Mouse (Mus musculus) heart, embryonic 10.5 days (tissue): ENCODE data around the gene Guk1. TPM values are rescaled to one million over a fixed set of nuclear protein-coding genes. Genes with fewer than 3 reads are reported as not detected.

ENCODE experiments used
- DNase-seq: peaks from one replicate; pipeline ENCODE4 v3.0.0-alpha.2; 2017; ENCODE audit warnings: low spot score
- H3K27ac ChIP-seq: fragments of 300-500 bp; sonication (generic); 2 replicates; pipeline ENCODE4 v1.5.1; 2016; ENCODE audit warnings: mild to moderate bottlenecking
- H3K27me3 ChIP-seq: fragments of 300-500 bp; sonication (generic); 2 replicates; pipeline ENCODE4 v1.6.1; 2016; ENCODE audit warnings: mild to moderate bottlenecking; ENCODE audit not compliant: poor library complexity, insufficient read depth, severe bottlenecking
- H3K36me3 ChIP-seq: fragments of 300-500 bp; sonication (generic); 2 replicates; pipeline ENCODE4 v1.6.1; 2016; ENCODE audit warnings: mild to moderate bottlenecking, moderate library complexity
- H3K4me1 ChIP-seq: fragments of 300-500 bp; sonication (generic); 2 replicates; pipeline ENCODE4 v1.6.1; 2016; ENCODE audit warnings: mild to moderate bottlenecking
- H3K4me3 ChIP-seq: fragments of 300-500 bp; sonication (generic); 2 replicates; pipeline ENCODE4 v1.5.1; 2016; ENCODE audit warnings: mild to moderate bottlenecking, moderate library complexity
- H3K9me3 ChIP-seq: fragments of 300-500 bp; sonication (generic); 2 replicates; pipeline ENCODE4 v1.6.1; 2016; ENCODE audit warnings: mild to moderate bottlenecking, moderate library complexity
- WGBS: fragments of 180-500 bp; shearing (Covaris S2); methylation state at CpG from one replicate; pipeline ENCODE4 v1.1.7; 2016; 5-methylcytosine and 5-hydroxymethylcytosine counted together
- polyA plus RNA-seq: library from polyadenylated mRNA; unstranded; fragments of >200 nt; fragmentation: Nextera tagmentation; extraction: Ambion mirVana; gene quantifications from 2 replicates; pipeline ENCODE4 v1.2.1, GENCODE M21; 2016

Guk1 gene
- polyA plus RNA-seq, 1 experiment from 2014 or later = 152 TPM

DNA sequence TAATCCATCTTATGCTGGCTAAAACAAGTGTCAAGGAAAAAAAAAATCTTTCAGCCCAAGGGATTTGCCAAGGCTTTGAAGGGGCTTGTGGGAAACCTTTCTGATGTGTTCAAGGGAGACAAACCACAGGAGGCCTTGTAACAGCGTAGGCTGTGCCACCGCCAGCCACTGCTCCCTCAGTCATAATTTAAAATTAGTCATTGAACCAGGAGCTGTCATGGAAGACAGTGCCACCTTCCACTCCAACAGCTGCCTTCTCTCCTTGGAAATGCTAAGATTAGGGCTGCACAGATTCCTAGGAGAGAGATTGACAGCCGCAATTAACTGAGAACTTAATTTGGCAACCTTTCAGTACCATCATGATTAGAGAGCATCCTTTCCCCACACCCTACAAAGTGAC lies 42.7 kb downstream of the Guk1 start:
- WGBS = 65% methylated on average over 3 of the region's 3 CpGs
- DNase-seq = no peak

DNA sequence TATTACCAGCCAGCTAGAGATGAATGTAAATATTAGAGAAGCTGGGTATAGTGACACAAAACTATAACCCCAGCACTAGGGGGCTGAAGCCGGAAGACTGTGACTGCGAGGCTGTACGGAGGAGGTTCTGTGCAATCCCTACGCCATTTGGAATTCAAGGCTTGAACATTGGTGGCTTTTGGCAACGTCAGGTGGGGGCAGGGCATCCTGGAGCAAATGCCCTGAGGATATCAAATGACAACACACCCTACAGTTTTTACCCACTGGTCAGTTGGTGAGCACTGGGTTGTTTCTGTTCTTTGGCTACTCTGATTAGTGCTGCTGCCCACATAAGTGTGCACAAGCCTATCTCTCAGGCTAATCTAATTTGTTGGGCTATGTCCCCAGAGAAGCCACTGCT lies 49.0 kb downstream of the Guk1 start:
- H3K9me3 ChIP-seq = no peaks in the 10 kb centered on the region
- peaks cover 34% of the 10 kb centered on the region for H3K4me1 ChIP-seq
- no peak overlapping the region for H3K4me3 ChIP-seq
- WGBS = 78% methylated on average over 5 of the region's 5 CpGs
- H3K27me3 ChIP-seq = peaks cover 4% of the 10 kb centered on the region; the same call in 1 of the 2 replicates
- no peak for DNase-seq
- H3K36me3 ChIP-seq = no peaks in the 10 kb centered on the region
- no peak overlapping the region for H3K27ac ChIP-seq

More for the DNA sequence above, 42.7 kb downstream of the Guk1 start:
- H3K27me3 ChIP-seq = no peaks in the 10 kb centered on the region
- no peak overlapping the region for H3K4me3 ChIP-seq
- peaks cover 6% of the 10 kb centered on the region; the same call in 1 of the 2 replicates for H3K4me1 ChIP-seq
- no peaks in the 10 kb centered on the region for H3K36me3 ChIP-seq
- no peak overlapping the region for H3K27ac ChIP-seq
- H3K9me3 ChIP-seq = no peaks in the 10 kb centered on the region

DNA sequence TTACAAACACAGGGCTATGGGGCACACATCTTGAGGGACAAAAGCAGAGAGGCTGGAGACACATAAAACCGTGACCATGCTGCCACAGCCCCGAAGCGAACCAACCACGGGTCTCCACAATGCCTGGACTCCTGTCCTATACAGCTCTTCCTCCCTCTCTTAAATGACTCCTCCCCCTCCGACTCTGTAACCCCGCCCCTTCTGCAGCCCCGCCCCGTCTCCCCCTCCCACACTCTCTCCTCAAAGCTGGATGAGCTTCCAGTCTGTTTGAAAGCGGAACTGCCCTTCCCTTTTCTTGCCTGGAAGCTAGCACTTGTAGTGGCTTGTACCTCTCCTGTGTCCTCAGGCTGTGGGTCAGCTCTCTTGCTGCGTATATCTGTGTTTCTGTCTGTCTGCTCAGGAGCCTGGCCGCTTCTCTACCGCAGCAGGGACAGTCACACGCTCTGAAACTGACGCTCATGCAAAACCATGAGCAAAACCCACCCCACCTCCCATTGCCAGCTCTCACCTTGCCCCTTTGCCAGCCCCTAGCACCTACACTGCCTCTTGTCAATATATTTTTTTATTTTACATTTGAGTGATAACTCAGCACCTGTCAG lies 50.1 kb downstream of the Guk1 start:
- Histone ChIP-seq H3K27ac (peak overlapping the region; percentile 59; the same call in 1 of the 2 replicates), H3K4me3 (peak overlapping the region; percentile 41), H3K36me3 (no peaks in the 10 kb centered on the region), H3K9me3 (no peaks in the 10 kb centered on the region), H3K4me1 (peaks cover 45% of the 10 kb centered on the region), H3K27me3 (peaks cover 15% of the 10 kb centered on the region)
- peak; percentile 84 for DNase-seq
- 5% methylated on average over 14 of the region's 14 CpGs for WGBS

DNA sequence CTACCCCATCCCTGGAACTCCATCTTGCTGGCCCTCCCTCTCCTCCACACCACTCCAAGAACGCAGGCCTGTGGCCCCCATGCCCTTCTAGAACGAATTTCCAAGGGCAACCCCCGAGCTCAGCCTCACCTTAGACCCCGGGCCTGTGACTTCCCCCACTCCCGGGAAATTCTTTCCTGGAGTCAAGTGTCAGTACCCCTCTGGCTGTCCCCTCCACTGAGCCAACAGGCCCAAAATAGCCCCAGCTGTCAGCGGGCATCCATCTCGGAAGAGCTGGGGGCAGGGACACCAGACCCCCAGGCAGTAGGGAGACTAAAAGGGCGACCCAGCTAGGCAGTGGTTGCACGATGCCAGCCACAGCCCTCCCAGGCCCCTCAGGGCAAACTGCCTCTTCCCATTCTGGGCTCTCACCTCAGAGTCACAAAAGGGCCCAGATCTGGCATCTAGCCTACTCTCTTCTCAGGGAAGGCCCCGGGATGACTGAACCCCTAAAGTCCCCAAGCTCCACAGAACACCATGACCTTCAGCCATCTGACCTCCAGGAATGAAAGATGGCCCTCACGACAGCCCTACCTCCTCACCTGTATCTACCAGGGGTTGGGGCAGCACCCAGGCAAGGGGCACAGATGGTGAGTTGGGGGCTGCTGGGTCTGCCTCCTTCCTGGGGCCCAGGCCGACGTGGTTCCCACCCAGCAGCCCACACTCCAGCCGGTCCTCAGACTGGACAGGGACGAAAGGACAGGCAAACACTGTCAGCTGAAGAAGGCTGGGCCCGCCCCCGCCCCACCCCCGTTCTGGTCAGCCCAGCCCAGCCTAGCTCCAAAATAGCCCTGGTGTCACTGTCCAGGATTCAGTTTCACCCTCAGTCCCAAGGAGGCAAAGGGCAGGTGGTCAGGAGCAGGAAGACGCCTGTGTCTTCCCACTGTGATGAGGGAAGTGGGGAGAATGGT lies 53.2 kb downstream of the Guk1 start:
- 40% methylated on average over 19 of the region's 19 CpGs for WGBS
- peaks cover 72% of the 10 kb centered on the region for H3K4me1 ChIP-seq
- H3K27ac ChIP-seq = peak overlapping the region; percentile 93

DNA sequence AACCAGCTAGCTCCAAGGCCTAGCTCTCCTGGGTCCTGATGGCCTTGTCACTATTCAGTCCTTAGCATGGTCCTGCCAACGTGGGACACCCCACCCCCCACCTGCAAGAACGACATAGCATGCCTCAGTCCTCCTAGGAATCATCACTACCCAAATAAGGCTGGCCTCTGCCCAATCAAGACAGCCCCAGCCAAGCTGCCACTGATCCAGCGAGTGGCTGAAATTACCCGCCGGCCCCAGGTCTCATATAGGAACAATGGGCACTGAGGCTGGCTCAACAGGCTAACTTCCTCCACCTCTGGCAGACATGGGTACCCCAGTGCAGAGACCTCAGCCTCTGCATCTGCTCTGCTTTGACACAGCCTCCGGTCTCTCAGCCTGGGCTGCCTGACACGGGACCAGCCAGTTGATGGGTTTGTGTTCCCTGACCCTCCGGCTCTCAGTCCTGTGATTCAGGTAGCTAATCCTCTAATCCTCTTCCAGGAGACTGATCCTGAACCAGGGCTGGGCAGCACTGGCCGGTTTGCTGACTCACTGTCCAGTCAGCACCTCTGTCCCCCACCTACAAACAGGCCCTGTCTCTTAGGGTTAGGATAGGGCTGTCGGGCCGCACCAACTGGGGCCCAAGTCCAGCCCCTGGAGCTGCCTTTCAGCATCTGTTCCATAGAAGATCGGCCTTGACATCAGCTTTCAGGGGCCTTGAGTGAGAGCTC lies 54.9 kb downstream of the Guk1 start:
- DNase-seq = no peak
- peak overlapping the region; percentile 57 for H3K4me3 ChIP-seq
- peaks cover 75% of the 10 kb centered on the region for H3K4me1 ChIP-seq
- H3K36me3 ChIP-seq = peaks cover 45% of the 10 kb centered on the region
- peak overlapping the region; percentile 93 for H3K27ac ChIP-seq
- 43% methylated on average over 12 of the region's 12 CpGs for WGBS
- no peaks in the 10 kb centered on the region for H3K9me3 ChIP-seq
- peaks cover 62% of the 10 kb centered on the region for H3K27me3 ChIP-seq

More for the DNA sequence above, 53.2 kb downstream of the Guk1 start:
- peaks cover 28% of the 10 kb centered on the region for H3K36me3 ChIP-seq
- peak; percentile 84 for DNase-seq
- peak overlapping the region; percentile 57 for H3K4me3 ChIP-seq
- H3K27me3 ChIP-seq = peaks cover 45% of the 10 kb centered on the region
- no peaks in the 10 kb centered on the region for H3K9me3 ChIP-seq

DNA sequence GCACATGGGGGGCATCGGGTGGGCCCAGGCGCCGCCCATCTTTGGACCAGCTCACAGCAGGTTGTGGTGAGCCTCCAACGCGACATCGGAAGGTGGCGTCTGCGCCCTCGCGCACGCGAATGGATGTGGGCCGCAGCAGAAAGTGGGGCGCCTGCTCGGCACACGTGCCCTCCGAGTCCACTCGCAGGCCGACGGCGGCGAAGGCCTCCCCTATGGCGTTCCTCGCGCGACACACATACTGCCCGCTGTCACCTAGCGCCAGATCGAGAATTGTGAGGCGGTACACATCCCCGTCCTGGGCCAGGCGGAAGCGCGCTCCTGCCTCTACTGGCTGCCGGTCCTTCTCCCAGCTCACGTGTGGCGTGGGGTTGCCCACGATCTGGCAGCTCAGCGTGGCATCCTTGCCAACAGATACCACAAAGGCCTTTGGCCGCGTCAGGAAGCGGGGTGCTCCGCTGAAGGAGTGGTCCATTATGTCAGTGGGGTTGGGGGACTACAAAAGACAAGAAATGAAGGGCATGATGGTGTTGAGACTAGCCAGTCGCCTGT lies 56.0 kb downstream of the Guk1 start, which contains the start of gene Obscn:
TSS of gene Obscn (minus strand) at position 499 of the 549 bp plus-strand sequence.
- 19% methylated on average over 44 of the region's 44 CpGs for WGBS
- Histone ChIP-seq H3K4me1 (peaks cover 70% of the 10 kb centered on the region), H3K36me3 (peaks cover 56% of the 10 kb centered on the region), H3K9me3 (no peaks in the 10 kb centered on the region), H3K27me3 (peaks cover 69% of the 10 kb centered on the region), H3K27ac (peak within 1 kb of the TSS; percentile 93), H3K4me3 (peak within 1 kb of the TSS; percentile 57)
- no peak for DNase-seq

DNA sequence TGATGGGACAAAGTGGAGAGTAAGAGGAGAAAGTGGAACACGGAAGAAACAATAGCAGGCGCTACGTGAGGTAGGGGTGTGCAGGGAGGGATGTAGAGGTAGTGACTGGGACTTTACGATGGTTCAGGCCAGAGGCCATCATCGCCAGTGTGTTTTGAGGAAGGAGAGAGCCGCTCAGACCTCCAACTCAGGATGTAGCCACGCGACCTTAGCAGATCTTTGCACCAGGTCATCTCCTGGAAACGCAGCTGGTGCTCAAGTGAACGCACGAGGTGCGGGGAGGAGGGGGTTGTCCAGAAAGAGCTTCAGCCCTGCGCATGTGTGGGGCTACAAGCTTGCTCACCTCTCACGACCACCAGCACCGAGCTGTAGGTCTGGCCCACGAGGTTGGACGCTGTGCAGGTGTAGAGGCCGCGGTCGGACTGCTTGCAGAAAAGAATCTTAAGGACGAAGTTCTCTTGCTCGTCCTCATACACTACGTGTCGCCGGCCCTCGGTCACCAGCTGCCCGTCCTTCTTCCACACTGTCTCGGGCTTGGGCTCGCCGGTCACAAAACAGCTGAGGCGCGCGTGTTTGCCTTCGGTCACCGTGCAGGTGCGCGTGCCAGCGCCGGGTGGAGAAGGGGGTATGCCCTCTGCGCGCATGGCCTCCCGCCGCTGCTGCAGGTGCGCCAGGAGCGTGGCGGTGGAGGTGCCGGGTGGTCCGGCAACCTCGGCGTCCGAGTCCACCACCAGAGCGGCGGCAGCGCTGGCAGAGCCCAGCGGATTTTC lies 56.8 kb downstream of the Guk1 start:
- Histone ChIP-seq H3K9me3 (no peaks in the 10 kb centered on the region), H3K36me3 (peaks cover 63% of the 10 kb centered on the region), H3K27me3 (peaks cover 69% of the 10 kb centered on the region), H3K27ac (peak overlapping the region; percentile 64), H3K4me3 (peak overlapping the region; percentile 48), H3K4me1 (peaks cover 67% of the 10 kb centered on the region)
- DNase-seq = no peak
- WGBS = 16% methylated on average over 55 of the region's 55 CpGs

DNA sequence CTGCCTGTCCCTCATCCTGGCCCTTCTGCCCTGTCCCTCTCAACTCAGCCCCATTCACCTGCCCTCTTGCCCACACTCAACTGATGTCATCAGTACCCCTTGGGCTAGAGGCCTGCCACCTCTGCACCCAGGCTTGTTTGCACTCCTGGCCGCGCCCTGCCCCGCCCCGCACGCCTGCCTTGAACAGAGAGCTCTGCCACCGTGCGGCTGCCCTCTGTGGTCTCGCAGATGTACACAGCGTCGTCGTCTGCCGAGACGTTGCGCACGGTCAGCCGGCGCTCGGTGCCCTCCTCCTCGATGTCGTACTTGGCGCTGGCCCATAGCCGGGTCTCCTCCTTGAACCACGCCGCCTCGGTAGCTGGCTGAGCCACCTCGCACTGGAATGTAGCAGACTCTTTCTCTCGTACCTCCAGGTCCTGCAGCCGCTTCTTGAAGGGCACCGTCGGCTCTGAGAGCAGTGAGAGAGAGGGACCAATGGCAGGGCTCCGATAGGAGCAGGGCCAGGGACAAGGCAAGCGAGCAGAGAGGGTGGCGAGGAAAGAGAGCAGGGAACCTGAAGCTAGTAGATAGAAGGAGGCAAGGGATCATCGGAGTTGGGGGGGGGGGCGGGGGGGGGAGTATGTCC lies 57.5 kb downstream of the Guk1 start:
- Histone ChIP-seq H3K9me3 (no peaks in the 10 kb centered on the region), H3K27me3 (peaks cover 69% of the 10 kb centered on the region), H3K4me1 (peaks cover 60% of the 10 kb centered on the region), H3K27ac (peak overlapping the region; percentile 30; the same call in 1 of the 2 replicates), H3K36me3 (peaks cover 71% of the 10 kb centered on the region), H3K4me3 (peak overlapping the region; percentile 48)
- WGBS = 11% methylated on average over 34 of the region's 35 CpGs
- DNase-seq = no peak

Other genes starting within 250 kb of the Guk1 start
- 4.8 and 9.8 TPM in 2 replicates for gene Hist3h2ba, start 243.3 kb downstream of the Guk1 start, polyA plus RNA-seq
- gene Hist3h2a, start 237.5 kb downstream of the Guk1 start, polyA plus RNA-seq = 15.5 and 15.9 TPM in 2 replicates
- gene Trim17, start 237.5 kb downstream of the Guk1 start, polyA plus RNA-seq = 0.75 and 0.79 TPM in 2 replicates
- 24.0 and 31.4 TPM in 2 replicates for gene Trim11, start 214.1 kb downstream of the Guk1 start, polyA plus RNA-seq
- 20.6 and 36.7 TPM in 2 replicates for gene Obscn, start 55.8 kb downstream of the Guk1 start, polyA plus RNA-seq
- 7.8 and 9.2 TPM in 2 replicates for gene Iba57, start 28.5 kb downstream of the Guk1 start, polyA plus RNA-seq
- not detected in 2 replicates for gene Gjc2, start 9.0 kb downstream of the Guk1 start, polyA plus RNA-seq
- 122 and 123 TPM in 2 replicates for gene Mrpl55, start 10.3 kb upstream of the Guk1 start, polyA plus RNA-seq
- 28.7 and 30.9 TPM in 2 replicates for gene 2310033P09Rik, start 16.1 kb upstream of the Guk1 start, polyA plus RNA-seq
- gene Arf1, start 36.1 kb upstream of the Guk1 start, polyA plus RNA-seq = 702 and 707 TPM in 2 replicates
- gene Wnt3a, start 98.5 kb upstream of the Guk1 start, polyA plus RNA-seq = 0.08 TPM in 1 of 2 replicates, not detected in the other
- gene Wnt9a, start 114.7 kb upstream of the Guk1 start, polyA plus RNA-seq = 3.8 and 4.1 TPM in 2 replicates
- gene Prss38, start 183.4 kb upstream of the Guk1 start, polyA plus RNA-seq = not detected in 2 replicates